Mouse (Mus musculus): ENCODE data around the gene Neu2.
"Not testable (repeated sequence)": the region's sequence is repeated elsewhere in the genome, so short reads cannot be mapped to it uniquely, and the experiment has no call there.

Gene Neu2

DNA sequence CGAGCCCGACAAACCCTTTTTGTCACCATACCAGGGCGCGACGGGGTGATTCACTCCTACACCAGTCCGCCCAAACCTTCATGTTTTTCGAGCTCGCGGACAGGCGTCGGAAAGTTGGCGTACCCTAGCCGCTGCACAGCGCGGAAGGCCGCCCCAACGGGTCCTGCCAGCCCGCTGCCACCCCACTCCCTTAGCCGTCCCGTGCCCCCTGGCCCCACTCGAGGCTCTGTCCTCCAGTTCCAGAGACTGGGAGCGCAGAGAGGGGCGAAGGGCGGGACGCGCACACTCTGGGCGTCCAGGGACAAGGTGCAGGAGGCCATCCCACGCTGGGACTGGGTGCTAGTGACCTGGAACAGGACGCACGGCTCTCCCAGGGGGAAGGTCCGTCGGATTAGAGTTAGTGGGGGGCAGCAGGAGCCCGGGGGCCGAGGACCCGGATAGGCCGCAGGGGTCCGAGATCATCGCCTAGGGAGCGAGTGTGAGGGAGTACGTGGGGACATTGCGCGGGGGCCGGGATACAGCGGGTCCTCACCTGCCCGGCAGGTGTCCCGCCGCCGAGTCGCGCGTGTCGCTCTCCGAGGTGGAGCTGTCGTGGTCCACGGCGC is at the start of gene Neu2:
Gene Neu2 (plus strand): TSS at position 329 of the 605 bp plus-strand sequence.
- in situ Hi-C loops (cut with MboI, MseI), result no loop called here

DNA sequence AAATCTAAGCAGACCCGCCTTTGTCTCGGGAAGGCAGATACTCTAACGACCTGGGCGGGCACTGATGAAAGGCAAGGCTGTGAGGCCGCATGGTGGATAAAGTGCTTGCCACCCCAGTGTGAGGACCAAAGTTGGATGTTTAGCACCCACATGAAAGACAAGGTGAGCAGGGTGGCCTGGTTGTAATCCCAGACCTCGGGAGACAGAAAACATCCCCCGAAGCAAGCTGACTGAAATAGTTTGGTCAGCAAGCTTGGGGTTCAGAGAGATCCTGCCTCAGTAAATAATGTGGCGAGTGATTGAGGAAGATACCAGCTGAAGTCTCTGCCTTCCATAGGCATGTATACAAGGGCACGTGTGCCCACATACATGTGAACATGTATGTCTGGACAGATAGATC is 42.2 kb upstream of the Neu2 start:
- in situ Hi-C loops (cut with MboI, MseI), result no loop called here

DNA sequence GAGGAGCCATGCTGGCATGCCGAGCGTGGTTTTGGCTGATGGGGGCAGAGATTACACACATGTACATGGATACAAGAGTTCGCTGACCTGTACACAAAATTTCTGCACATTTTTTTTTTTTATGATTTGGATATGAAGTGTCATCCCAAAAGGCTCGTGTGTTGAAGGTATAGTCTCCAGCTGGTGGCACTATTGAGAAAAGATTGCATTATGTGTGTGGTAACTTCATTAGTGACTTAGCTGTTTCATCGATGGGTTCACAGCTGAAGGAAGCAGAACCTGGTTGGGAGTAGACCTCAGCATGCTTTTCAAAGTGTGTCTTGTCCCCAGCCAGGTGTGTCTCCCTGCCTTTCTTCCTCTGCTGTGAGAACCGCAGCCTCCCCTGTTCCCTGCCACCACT is 41.4 kb upstream of the Neu2 start:
- in situ Hi-C loops (cut with MboI, MseI), result no loop called here

DNA sequence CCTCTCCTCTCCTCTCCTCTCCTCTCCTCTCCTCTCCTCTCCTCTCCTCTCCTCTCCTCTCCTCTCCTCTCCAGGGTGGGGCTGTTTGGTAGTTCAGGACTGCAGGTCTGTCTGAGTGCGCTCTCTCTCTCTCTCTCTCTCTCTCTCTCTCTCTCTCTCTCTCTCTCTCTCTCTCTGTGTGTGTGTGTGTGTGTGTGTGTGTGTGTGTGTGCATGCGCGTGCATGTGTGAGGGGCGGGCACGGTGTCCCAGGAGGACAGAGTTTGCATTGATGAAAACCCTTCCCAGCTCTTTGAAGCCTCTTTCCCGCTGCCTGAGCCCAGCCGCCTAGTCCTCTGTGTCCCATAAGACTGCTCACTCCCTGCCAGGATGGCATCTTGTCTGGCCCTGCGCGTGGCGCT is 39.7 kb upstream of the Neu2 start, which contains the start of gene Snorc:
Gene Snorc (plus strand): TSS at position 301 of the 400 bp plus-strand sequence.
- in situ Hi-C loops (cut with MboI, MseI), result not testable (repeated sequence)

DNA sequence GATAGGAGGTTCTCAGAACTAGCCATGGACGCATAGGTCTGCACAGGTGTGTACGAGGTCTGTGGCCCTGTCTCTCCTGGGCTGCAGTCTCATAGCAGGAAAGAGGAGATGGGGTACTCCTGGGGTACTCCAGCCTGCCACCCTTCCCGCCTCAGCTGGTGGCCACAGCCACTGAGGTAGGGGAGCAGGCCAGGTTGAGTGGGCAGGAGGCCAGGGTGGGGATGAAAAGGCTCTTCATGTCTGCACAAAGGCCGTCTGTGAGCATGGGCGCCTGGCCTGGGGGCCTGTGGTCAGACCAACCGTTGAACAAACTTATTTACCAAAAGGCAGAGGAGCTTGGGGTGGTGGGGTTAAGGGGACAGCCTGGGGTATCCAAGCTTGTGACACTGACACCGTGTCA is 37.8 kb upstream of the Neu2 start:
- in situ Hi-C loops (cut with MboI, MseI), result no loop called here

DNA sequence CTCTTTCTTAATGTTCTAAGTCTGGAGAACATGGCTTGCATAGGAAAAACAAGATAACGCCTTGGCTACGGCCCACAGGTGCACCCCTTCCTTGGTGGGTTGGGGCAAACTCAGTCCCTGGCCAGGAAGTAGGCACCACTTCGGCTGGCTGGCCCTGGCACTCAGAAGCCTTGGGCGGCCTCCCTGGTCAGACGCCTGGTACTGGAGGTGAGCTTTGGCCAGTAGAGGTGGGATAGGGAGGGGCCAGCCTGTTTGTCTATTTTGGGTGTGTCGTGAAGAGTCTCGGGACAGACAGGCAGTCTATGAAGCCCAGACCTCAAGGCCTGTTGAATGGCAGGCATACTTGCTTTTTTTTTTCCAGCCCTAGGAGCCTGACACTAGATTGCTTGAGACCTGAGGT is 37.1 kb upstream of the Neu2 start:
- in situ Hi-C loops (cut with MboI, MseI), result no loop called here

DNA sequence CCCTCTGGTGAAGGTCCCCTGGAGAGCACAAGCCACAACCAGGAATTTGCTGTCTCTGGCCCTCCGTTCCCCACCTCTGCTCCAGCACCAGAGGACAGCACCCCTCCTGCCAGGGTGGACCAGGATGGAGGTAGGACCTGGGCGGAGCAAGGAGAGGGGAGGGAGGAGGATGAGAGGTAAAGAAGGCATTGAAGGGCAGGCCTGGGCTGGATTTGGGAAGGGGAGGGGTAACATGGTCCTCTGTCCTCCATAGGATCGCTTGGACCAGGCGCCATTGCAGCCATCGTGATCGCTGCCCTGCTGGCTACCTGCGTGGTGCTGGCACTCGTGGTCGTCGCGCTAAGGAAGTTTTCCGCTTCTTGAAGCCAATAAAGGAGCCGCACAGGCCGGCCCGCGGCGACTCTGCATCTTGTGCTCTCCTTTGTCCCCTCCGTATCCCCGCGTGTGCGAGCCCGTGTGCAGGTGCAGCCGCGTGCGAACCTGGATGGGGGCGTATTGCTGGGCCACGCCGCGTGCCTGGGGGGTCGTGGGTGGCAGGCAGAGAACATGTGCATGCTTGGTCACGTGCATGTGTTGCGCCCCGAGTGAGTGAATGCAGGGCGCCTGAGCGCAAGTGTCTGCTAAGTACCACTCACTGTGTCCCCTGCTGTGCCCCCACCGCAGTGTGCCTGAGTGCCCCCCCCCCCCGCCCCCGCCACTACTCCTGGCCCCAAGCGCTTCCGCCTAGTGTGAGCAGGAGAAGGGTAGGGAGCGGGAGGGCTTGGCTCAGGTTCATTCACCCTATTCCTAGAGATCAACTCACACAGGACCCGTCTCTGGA is 34.4 kb upstream of the Neu2 start:
- in situ Hi-C loops (cut with MboI, MseI), result no loop called here

DNA sequence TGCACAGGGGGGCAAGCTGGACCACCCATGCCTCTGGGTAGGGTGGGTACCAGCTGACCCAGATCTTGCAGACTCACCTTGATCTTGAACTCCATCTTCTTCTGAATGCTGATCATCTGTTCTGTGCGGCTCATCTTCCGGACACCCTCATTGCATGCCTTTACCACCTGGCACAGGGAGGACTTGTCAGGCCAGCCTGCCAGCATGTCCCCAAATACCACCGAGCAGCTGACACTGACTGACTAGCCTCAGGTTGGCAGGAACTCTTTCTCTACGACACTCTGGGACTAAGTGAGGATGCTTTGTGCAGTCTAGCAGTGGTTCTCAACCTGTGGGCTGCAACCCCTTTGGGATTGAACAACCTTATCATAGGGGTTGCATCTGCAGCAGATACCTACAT is 27.1 kb upstream of the Neu2 start:
- in situ Hi-C loops (cut with MboI, MseI), result no loop called here

DNA sequence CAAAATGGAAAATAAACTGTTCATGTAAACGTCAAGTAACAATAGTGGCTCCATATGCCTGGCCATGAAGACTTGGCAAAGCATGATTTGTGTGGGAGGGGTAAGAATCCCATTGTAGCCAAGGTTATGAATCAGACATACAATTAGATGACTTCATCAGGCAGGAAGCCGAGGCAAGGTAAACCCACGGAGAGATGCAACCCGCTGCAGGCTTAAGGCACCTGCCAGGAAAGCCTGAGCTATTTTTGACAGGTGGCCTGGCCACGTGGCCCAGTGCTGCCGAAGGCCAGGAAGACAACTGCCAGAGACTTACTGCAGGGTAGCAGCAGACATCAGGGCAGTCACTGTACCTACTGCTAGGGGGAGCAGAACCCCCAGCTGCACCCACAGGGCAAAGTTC is 23.3 kb upstream of the Neu2 start:
- in situ Hi-C loops (cut with MboI, MseI), result no loop called here

DNA sequence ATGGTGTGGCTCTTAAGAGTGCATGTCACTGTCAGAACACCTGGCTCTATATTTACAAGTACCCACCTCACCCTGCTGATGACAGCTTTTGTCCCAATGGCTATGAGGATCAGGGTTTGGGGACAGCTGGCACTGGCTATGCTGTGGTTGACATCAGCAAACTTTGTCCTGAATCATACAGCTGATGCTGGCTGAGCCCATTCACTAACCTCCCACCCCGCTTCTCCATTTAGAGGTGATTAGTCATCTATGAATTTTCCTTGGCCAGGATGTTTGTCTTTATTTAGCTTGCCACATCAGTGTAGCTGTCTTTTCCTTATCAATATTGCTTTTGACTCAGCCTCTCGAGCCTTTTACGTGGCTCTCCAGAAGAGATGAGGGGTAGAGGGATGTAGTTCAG is 17.4 kb upstream of the Neu2 start:
- in situ Hi-C loops (cut with MboI, MseI), result loop anchor here in 1 of 2 experiments (5.0 to 10.0 kb wide), 2 partner anchors 35 to 713 kb away; partner anchors contain the start of genes Dnajb3 and Ugt1a2

DNA sequence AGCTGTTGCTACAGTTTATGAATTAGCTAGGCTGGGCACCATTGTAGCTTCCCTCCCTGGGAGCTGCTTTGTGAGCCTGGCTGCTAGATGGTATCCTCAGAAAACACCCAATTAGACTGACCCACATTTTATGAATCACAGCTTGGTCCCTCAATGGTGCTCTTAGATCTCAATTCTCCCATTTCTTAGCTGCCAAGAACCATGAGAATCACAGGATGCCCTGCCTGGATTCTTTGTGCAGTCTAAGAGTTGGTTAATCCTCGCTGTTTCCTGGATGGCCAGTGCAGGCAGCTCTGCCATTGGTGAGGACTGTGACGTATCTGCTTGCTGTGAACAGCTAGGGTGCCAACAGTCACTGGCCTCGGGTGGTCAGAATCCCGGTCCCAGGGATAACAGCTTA is 16.1 kb upstream of the Neu2 start:
- in situ Hi-C loops (cut with MboI, MseI), result loop anchor here in 1 of 2 experiments (5.0 to 10.0 kb wide), 2 partner anchors 36 to 711 kb away; partner anchors contain the start of genes Dnajb3 and Ugt1a2

DNA sequence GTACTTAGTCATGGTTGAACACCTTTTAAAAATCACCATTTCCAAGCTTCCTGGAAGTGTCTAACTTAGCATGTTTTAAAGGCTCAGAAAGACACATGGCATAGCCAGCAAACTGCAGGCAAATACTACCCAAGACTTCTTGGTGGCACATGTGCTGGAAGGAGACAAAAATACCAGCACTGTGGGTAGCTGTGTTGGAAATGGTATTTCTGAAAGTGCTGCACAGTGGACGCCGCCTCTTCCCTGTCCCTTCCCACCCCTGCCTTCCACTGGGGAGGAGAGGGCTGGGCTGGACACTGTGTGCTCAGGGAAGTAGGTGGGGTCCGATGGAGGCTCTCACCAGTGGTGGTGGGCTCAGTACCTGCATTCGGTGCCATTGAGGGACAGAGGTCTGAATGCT is 4.2 kb upstream of the Neu2 start:
- in situ Hi-C loops (cut with MboI, MseI), result no loop called here

DNA sequence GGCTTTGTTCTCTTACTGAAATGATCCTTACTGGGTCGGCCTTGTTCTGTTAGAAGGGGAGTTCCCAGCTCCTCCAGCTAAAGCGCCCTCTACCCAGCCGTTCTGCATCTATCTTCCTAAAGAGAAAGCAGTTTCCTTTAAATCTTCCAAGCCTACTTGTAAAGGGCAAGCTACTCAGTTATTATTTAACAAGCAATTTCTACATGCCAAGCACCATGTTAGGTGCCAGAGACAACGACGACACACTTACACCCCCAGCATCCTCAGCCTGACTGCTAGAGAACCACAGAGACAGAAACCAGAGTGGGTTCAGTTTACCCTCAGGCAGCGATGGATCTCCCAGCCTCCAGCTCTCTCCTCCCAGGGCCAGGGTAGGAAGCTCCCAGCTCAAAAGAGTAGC is 1.8 kb upstream of the Neu2 start:
- in situ Hi-C loops (cut with MboI, MseI), result no loop called here

DNA sequence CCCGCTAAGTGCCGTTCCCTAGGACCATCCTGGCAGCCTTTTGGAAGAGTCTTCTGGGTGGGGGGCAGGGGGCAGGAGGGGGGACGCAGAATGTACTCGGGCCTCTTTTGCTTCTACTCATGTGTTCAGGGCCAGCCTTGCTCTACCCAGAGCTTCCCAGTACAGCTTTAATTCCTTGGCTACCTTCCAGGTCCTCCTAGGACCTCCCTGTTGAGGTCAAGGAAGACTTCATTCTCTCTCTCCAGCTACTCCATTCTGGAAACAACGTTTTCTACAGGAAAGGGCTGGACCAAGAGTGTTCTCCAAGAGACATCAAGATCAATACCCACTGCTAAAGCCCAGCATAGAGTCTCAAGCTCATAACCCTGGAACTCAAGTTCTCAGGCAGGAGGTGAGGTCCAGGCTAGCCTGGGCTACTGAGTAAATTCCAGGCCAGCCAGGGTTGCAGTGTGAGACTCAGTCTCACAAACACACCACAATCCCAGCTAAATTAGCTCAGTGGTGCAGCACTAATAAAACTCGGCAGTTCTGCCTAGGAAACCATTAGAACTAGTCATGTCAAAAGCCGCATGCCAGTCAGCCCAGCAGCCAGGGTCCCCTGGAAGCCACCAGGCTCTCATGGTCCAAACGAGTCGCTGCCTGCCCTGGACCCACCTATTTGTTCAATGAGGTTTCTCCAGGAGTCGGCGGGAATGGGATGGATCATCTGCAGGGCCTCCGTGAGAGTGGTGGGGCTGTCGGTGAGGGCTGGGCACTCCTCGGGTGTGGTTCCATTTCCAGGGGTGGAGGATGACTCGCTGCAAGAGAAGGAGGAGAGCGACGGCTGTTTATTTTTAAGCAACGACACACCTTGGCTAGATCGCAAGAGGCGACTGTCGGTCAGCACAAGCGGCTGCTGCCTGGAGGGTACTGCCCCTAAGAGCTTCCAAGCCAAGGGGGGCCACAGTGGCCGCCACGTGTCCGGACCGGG is 813 bp upstream of the Neu2 start:
- in situ Hi-C loops (cut with MboI, MseI), result no loop called here

DNA sequence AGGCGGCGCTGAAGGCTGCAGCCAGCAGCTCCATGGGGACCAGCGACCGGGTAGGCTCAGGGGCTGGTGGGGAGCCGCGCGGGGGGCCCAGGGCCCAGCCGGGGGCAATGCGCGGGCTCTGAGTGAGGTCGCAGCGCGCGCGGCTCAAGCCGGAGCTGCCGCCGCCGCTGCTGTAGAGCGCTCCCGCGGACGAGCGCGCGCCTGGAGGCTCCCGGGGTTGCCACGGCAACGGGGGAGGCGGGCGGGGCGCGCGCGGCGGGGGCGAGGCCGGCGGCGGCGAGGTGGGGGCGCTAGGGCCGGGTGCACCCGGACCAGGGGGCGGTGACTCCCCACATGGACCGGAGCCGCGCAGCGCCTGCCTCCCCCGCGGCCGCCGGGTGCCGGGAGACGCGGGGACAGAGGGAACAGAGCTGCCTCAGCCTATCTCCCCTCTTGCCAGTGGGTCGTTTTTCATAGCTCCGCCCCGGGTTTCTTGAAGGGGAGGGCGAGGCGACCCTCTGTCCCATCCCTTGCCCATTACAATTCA is 540 bp downstream of the Neu2 start:
- in situ Hi-C loops (cut with MboI, MseI), result no loop called here

DNA sequence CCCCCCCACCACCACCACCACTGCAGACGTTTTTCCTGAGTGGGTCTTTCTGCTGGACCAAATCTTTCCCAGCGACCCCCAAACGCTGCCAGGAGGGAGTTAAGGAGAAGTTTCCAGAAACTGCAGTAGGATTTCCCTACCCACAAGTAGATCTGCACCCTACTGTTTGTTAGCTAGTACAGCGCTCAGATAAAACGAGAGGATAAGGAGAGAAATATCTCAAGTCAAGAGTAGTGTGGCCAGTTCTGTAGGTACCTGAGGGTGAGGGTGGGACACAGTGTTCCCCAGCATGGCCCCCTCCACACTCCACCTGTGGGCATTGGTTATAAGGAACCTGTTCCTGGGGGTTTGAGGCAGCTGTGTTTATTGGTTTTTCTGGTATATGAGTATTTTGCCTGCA is 1.2 kb downstream of the Neu2 start:
- in situ Hi-C loops (cut with MboI, MseI), result no loop called here

DNA sequence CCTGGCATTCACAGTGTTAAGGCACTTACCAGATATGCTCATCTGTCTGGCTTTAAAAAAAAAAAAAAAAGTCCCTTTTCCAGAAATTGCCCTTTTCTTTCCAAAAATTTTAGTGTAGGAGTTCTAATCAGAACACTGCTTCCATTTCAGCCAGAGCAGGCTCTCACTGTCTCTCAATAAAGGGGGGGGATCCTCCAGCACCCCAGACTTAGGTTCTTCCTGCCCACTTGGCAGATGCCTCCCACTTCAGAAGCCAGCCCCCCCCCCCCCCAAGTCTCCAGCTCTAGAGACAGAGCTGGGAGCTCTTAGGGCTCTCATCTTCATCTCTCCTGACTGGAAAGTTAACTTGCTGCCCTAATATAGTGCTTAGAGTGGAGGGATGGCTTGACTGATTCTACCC is 10.8 kb downstream of the Neu2 start:
- in situ Hi-C loops (cut with MboI, MseI), result no loop called here

DNA sequence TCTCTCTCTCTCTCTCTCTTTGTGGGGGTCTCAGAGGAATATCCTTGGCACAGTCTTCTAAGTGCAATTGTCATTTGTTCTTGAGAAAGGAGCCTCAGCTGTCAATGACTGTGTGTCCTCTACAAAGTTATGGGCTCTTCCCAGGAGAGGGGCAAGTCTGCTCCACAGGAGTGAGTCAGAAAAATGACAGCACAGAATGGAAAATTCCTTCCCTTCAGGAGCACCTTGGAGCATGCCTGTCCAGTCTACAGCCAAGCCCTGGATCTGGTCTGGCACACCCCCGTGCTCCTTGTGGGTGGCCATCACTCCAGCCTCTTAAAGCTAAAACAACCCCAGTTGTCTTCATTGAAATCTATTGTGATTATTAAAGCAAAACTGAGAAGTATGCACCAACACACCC is 11.8 kb downstream of the Neu2 start:
- in situ Hi-C loops (cut with MboI, MseI), result no loop called here

DNA sequence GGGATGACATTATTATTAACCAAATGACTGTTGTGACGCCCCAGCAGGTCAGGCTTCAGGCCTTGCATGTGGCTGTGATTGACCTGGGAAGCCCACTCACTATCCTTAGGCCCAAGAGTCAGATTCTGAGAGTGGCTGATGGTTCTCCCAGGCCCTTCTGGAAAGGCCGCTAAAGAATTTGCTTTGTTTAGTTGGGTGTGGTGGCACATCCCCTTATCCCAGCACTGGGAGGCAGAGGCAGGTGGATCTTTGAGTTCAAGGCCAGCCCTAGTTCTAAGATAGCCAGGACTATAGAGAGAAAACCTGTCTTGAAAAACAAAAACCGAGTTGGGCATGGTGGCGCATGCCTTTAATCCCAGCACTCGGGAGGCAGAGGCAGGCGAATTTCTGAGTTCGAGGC is 15.4 kb downstream of the Neu2 start:
- in situ Hi-C loops (cut with MboI, MseI), result loop anchor here in 1 of 2 experiments (25.0 kb wide), 1 partner anchor 812 kb away; no protein-coding TSS in a partner anchor

DNA sequence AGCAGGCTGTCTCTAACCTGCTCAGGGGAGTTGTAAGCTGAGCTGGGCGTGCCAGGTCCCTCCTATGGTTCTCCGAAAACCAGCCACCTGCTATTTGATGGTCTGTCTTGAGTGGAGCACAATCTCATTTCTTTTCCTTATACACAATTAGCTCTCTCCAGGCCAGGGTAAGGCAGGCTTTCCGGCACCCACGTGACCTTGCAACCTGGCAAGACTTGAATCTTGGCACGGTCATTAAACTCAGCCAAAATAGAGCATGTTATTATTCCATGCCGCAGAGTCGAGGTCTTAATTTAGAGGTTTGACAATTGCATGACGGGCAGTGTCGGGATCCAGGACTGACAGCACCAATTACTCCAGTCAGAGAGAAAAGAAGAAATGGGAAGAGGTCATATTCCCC is 17.5 kb downstream of the Neu2 start:
- in situ Hi-C loops (cut with MboI, MseI), result loop anchor here in 1 of 2 experiments (25.0 kb wide), 1 partner anchor 810 kb away; no protein-coding TSS in a partner anchor

DNA sequence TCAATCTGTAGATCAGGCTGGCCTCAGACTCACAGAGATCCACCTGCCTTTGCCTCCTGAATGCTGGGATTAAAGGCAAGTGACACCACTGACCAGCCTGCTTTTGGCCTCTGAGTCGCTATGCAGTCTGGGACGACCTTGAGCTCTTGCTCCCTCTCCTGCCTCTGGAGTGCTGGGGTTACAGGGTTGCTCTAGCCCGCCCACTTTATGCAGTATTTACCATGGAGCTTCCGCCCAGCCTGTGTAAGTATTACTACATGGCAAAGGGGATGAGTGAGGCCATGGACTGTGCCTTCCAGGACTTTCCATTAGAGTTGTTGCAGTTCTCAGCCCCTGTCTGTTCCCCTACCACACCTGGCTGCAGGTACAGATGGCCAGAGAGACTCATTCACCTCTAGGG is 22.7 kb downstream of the Neu2 start:
- in situ Hi-C loops (cut with MboI, MseI), result loop anchor here in 1 of 2 experiments (25.0 kb wide), 1 partner anchor 805 kb away; no protein-coding TSS in a partner anchor

Measured in T-helper 17 cell (primary cell).